Mouse (Mus musculus): ENCODE data around the gene 4930583I09Rik.

GRCm38 (mm10) chr17:64848031-64848430 lies 12.2 kb upstream of the 4930583I09Rik start:
- TF ChIP-seq CTCF (IDR thresholded peaks at IDR 0.05; ENCODE audit: low read depth) (no peak), EP300 (IDR thresholded peaks at IDR 0.05; ENCODE audit: low read depth) (no peak)
